Mouse (Mus musculus): ENCODE measurements around the gene Setx. TPM values are rescaled to one million over a fixed set of nuclear protein-coding genes. Genes with fewer than 3 reads are reported as not detected.

Setx gene
- polyA plus RNA-seq, 1 experiment, result 2.1 TPM

- no peak for DNase-seq (ENCODE audit: low read depth, low spot score)
- WGBS, result 57% methylated on average over 11 of the region's 11 CpGs
Observed at GRCm38 (mm10) chr2:29201223-29201955, 77.4 kb downstream of the Setx start.

- DNase-seq (ENCODE audit: low read depth, low spot score), result no peak
- WGBS, result 45% methylated on average over 8 of the region's 8 CpGs
Observed at GRCm38 (mm10) chr2:29206156-29206555, 82.2 kb downstream of the Setx start.

- WGBS, result 48% methylated on average over 8 of the region's 8 CpGs
- no peak for DNase-seq (ENCODE audit: low read depth, low spot score)
Observed at GRCm38 (mm10) chr2:29216286-29217012, 92.5 kb downstream of the Setx start.

- DNase-seq (ENCODE audit: low read depth, low spot score), result no peak
- WGBS, result 86% methylated on average over 5 of the region's 5 CpGs
Observed at GRCm38 (mm10) chr2:29217042-29217441, 93.1 kb downstream of the Setx start.

- DNase-seq (ENCODE audit: low read depth, low spot score), result no peak
- WGBS, result 49% methylated on average over 10 of the region's 10 CpGs
Observed at GRCm38 (mm10) chr2:29217897-29218296, 93.9 kb downstream of the Setx start.

GRCm38 (mm10) chr2:29218831-29219230 lies 94.8 kb downstream of the Setx start:
- 88% methylated on average over 5 of the region's 5 CpGs for WGBS
- no peak for DNase-seq (ENCODE audit: low read depth, low spot score)

- no peak for DNase-seq (ENCODE audit: low read depth, low spot score)
- WGBS, result under 1% methylated on average over 4 of the region's 4 CpGs
Observed at GRCm38 (mm10) chr2:29222302-29222701, 98.3 kb downstream of the Setx start.

GRCm38 (mm10) chr2:29223591-29224262 lies 99.7 kb downstream of the Setx start:
- DNase-seq (ENCODE audit: low read depth, low spot score), result no peak
- WGBS, result 50% methylated on average over 7 of the region's 7 CpGs

GRCm38 (mm10) chr2:29226671-29227070 lies 102.7 kb downstream of the Setx start:
- DNase-seq (ENCODE audit: low read depth, low spot score), result no peak
- whole genome bisulfite sequencing, result 68% methylated on average over 4 of the region's 4 CpGs

- 69% methylated on average over 9 of the region's 9 CpGs for WGBS
- no peak for DNase-seq (ENCODE audit: low read depth, low spot score)
Observed at GRCm38 (mm10) chr2:29230191-29230835, 106.3 kb downstream of the Setx start.

Other genes starting within 250 kb of the Setx start
- 0.02 TPM in 1 of 2 replicates, not detected in the other for gene Barhl1, start 207.5 kb upstream of the Setx start, polyA plus RNA-seq (2012; rRNA removed)
- 0.04 and 0.43 TPM in 2 replicates for gene Cfap77, start 69.1 kb upstream of the Setx start, polyA plus RNA-seq (2012; rRNA removed)
- 5.0 and 6.8 TPM in 2 replicates for gene Ttf1, start 63.9 kb upstream of the Setx start, polyA plus RNA-seq (2012; rRNA removed)
- gene Ntng2, start 128.8 kb downstream of the Setx start, polyA plus RNA-seq (2012; rRNA removed), result 6.0 and 7.8 TPM in 2 replicates
- gene Med27, start 222.6 kb downstream of the Setx start, polyA plus RNA-seq (2012; rRNA removed), result 35.5 and 39.0 TPM in 2 replicates